Mouse (Mus musculus) 3134 (cell line): ENCODE results near the gene Eya4.
A peak's percentile ranks its signal among the peaks of the same experiment; 100 is the strongest.

Source experiments
- DNase-seq: peaks from one replicate; pipeline ENCODE4 v3.0.0-alpha.2; 2011; ENCODE audit warnings: low spot score; ENCODE audit not compliant: insufficient read length; ENCODE audit errors: extremely low read depth

Gene Eya4

GRCm38 (mm10) chr10:23350011-23350911, at the start of gene Eya4:
TSS of gene Eya4 (minus strand) at chr10:23350786.
- DNase-seq, result no peak

GRCm38 (mm10) chr10:23395399-23395798, 44.8 kb upstream of the Eya4 start:
- DNase-seq, result no peak

GRCm38 (mm10) chr10:23394556-23395245, 44.1 kb upstream of the Eya4 start:
- no peak for DNase-seq

- DNase-seq, result no peak
Measured at GRCm38 (mm10) chr10:23394152-23394551, 43.6 kb upstream of the Eya4 start.

GRCm38 (mm10) chr10:23363866-23364265, 13.3 kb upstream of the Eya4 start:
- DNase-seq, result no peak

GRCm38 (mm10) chr10:23349392-23350010, 1.1 kb downstream of the Eya4 start:
- no peak for DNase-seq

GRCm38 (mm10) chr10:23348893-23349391, 1.6 kb downstream of the Eya4 start:
- no peak for DNase-seq

- DNase-seq, result no peak
Measured at GRCm38 (mm10) chr10:23348101-23348892, 2.3 kb downstream of the Eya4 start.

- no peak for DNase-seq
Measured at GRCm38 (mm10) chr10:23337250-23337649, 13.3 kb downstream of the Eya4 start.

- DNase-seq, result no peak
Measured at GRCm38 (mm10) chr10:23332768-23333167, 17.8 kb downstream of the Eya4 start.

GRCm38 (mm10) chr10:23327651-23328050, 22.9 kb downstream of the Eya4 start:
- DNase-seq, result no peak

GRCm38 (mm10) chr10:23322275-23322674, 28.3 kb downstream of the Eya4 start:
- DNase-seq, result no peak

GRCm38 (mm10) chr10:23295616-23296015, 55.0 kb downstream of the Eya4 start:
- no peak for DNase-seq

- DNase-seq, result no peak
Measured at GRCm38 (mm10) chr10:23292495-23292894, 58.1 kb downstream of the Eya4 start.

GRCm38 (mm10) chr10:23277371-23277770, 73.2 kb downstream of the Eya4 start:
- DNase-seq, result no peak

GRCm38 (mm10) chr10:23271050-23271621, 79.5 kb downstream of the Eya4 start:
- no peak for DNase-seq

GRCm38 (mm10) chr10:23270502-23270901, 80.1 kb downstream of the Eya4 start:
- DNase-seq, result no peak

GRCm38 (mm10) chr10:23252180-23252579, 98.4 kb downstream of the Eya4 start:
- DNase-seq, result no peak

GRCm38 (mm10) chr10:23246485-23246884, 104.1 kb downstream of the Eya4 start:
- DNase-seq, result no peak

GRCm38 (mm10) chr10:23236918-23237317, 113.7 kb downstream of the Eya4 start:
- peak; percentile 2 for DNase-seq
